Mouse (Mus musculus) gastrocnemius, adult 18-20 months (tissue): ENCODE results near the gene 1500011B03Rik. TPM values are rescaled to one million over a fixed set of nuclear protein-coding genes. Genes with fewer than 3 reads are reported as not detected.

ENCODE experiments used
- DNase-seq: peaks from one replicate; pipeline ENCODE4 v3.0.0; 2021; ENCODE audit warnings: low spot score
- total RNA-seq, 2 experiments: library from RNA; stranded (reverse); gene quantifications; 2 replicates each; pipeline ENCODE4 v1.2.3; 2021

The 1500011B03Rik gene
- total RNA-seq, 2 experiments from 2014 or later: 3.4 to 4.0 TPM

DNA sequence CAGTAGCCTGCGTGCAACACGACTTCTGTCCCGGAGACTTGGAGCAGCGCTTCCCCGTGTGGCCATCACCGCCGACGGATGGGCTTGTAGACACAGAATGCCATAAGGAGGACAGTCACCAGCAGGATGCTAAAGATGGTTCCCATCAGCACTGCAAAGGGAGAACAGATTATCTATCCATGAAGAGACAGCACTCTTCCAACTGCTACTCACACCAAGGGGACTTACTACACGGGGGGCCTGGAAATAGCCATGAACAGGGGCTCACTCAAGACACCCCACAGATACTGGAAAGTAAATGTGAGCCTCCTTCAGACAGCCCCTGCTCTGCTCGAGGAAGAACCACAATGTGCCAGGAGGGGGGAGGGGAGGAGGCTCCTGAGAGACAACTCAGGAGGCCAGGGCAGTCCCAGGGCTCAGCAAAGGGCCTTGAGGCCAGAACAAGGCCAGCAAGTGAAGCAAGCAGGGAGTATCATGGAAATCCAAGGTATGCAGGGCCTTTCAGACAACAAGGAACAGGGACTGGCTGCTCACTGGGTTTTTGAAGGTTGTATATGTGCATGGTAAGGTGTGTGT is 14.0 kb downstream of the 1500011B03Rik start:
- no peak for DNase-seq

- DNase-seq: no peak
These were observed 14.9 kb downstream of the 1500011B03Rik start for GRCm38 (mm10) chr5:114808385-114808784.

- no peak for DNase-seq
These were observed 15.4 kb downstream of the 1500011B03Rik start for GRCm38 (mm10) chr5:114807893-114808292.

DNA sequence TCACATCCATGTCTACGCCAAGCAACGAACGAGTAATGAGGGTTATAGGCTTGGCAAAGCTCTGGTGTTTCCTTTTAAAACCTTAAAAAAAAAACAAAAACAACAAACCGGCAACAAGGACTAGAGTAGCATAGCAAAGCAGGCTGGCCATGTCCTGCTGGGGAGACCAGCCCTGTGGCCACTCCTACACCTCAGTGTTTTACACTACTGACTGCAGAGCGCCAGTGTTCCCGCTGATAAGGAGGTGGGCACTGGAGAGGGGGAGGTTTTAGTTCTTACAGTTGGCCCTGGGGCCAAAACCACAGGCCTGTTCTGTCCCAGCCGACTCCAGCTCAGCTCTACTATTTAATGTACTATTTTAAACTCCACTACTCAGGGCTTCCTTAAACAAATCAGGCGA is 15.8 kb downstream of the 1500011B03Rik start:
- no peak for DNase-seq

DNA sequence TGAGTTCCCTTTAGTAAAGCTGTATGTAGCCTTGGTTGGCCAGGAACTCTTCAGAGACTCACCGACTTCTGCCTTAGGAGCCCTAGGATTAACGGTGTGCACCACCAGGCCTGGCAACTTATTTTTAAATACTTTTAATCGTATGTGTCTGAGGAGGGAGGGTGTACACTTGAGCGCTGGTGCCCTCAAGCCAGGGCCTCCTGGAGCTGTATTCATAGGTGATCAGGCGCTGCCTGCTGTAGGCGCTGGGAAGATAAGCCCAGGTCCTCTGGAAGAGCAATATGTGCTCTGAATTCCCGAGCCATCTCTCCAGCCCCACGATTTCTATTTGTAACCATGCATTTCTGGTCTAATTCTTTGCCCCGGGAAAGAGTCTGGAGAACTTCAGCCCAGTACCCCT is 16.2 kb downstream of the 1500011B03Rik start:
- DNase-seq: no peak

DNA sequence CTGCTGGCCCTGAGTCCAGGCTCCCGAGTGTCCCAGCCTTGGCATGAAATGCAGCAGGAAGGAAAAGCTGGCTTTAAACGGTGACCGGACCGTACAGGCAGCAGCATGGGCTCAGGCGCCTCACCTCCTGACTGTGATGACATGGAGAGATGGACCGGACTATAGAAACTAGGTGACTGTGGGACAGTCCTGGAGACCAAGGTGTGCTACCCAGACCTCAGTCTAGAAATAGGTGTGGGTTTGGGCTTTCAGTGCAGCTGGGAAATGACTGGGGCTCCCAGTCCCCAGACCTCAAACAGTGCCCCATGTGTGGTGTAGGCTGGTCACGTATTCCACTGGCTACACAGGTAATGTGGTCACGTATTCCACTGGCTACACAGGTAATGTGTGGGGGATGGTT is 16.6 kb downstream of the 1500011B03Rik start:
- no peak for DNase-seq

DNA sequence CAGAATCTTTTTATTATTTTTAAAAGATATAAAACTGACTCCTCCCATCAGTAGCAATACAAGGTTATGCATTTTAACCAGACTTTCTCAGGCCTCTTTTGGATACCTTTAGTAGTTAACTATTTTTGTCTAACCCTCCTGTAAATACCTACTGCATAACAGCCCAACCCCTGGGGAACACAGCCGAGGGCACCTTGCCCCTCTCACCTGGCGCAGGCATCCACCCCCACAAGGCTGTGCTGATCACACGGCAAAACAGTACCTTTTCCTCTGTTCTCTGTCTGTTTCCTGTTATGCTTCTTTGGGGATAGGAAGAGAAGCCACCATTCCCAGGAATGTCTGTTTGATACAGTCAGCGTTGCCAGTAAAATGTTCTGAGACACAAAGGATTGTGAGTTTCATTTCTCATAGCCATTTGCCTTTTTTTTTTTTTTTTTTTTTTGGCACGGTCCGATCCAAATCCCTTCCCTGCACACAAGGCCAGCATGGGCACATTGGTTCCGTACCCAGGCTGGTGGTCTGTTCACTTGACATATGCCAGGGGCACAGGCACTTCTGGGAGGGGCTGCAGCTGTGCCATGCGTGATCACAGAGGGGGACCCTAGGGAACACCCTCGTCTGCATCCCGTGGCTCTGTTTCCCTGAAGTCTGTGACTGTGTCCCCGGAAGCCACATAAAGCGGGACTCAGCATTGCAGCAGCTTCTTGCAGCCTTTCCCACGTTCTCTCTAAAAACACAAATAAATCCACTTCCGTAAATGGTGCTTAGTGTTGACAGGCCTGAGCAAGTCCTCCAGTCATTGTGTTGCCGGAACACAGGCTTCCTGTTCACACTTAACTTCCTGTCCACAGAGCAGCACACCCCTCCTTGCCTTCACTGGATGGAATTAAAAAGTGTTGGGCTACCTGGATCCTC is 17.6 kb downstream of the 1500011B03Rik start:
- DNase-seq: peak; percentile 7

- peak; percentile 29 for DNase-seq
These were observed 18.3 kb downstream of the 1500011B03Rik start for GRCm38 (mm10) chr5:114804958-114805357.

- no peak for DNase-seq
These were observed 18.9 kb downstream of the 1500011B03Rik start for GRCm38 (mm10) chr5:114804335-114804734.

DNA sequence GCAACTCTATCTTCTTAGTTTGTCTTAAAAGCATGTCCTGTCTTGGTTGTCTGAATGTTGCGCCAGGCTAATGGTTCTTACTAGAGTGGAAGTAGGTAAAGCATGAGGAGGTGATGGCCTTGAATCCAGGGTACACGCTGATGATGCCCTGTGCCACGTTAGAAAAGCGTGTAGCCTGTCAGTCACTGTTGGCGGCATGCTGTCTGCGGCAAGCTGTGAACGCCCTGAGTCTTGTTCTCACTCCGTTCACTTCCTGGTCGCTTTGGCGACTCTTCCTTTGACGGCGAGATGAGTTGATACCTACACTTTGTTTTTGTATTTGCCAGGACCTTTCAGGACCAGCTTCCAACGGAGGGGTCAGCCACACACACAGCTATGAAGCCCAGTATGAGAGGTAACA is 20.0 kb downstream of the 1500011B03Rik start:
- DNase-seq: no peak

- no peak for DNase-seq
These were observed 21.4 kb downstream of the 1500011B03Rik start for GRCm38 (mm10) chr5:114801841-114802240.

DNA sequence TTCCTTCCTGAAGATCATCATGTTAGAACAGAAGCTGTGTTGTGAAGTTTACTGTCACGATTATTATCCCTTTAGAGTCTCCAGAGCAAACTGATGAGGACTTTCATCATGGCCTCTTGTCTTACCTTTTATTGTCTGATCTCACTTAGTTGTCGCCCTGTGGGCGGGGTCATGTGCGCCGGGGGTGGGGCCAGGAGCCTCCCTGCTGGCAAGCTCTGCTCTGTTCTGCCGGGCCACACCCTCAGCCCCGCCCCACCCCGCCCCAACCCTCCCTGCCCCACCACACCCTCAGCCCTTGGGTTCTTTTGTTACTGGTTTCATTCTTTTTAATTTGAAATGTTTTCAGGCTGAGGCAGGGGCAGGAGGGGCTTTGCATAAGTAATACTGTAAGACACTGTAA is 22.2 kb downstream of the 1500011B03Rik start:
- no peak for DNase-seq

GRCm38 (mm10) chr5:114799848-114800247 is 23.4 kb downstream of the 1500011B03Rik start:
- DNase-seq: no peak

DNA sequence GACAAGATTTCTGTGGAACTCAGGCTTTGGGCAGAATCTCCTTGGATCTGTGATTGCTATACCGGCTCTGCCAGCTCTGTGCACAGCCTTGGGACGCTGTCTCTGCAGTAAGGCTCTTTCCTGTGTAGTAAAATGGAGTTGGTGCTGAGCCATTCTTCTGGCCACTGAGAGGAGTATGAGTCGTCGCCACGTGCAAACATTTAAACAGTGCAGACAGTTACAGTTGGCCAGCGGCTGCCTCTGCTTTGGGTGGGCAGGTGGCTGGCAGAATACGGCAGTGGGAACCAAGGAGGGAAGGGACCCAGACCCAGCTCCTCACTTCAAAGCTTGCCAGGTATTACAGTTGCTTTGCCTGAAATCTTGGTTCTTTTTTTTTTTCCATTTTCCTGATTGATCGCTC is 26.0 kb downstream of the 1500011B03Rik start:
- no peak for DNase-seq

- no peak for DNase-seq
These were observed 26.8 kb downstream of the 1500011B03Rik start for GRCm38 (mm10) chr5:114796299-114797012.

DNA sequence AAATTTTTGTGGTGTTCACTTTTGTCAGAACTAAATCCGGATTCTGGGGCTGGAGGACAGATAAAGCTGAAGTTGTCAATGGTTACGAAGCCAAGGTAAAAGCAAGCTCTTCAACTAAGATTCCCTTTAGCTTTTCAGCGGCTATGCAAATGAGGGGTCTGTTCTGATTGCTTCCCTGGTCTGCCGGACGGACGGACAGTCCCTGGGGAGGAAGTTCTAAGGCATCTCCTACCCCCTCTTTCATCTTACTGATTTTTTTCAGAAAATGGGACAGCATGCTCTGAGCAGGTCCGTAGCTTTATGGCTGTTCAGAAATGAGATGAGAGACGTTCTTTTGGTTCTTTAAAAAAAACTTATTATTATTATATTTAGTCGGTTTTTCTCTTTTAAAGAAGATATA is 27.6 kb downstream of the 1500011B03Rik start:
- DNase-seq: no peak

DNA sequence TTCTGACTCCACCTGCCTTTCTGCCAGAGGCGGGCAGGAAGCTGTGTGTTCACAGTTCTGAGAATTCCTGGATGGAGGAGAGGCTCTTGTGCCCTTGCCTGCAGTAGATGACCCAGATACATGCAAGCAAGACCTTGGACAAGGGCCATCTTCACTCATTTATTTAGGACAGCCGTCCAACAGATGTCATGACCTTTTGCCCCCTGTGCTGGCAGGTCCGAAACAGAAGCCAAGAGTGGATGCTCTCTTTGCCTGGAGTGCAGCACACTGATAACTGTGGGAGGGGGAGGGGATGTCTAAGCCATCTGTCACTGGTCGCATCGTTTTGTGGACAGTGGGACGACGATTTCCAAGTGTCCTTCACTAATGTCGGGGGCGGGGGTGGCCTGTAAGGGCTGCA is 28.0 kb downstream of the 1500011B03Rik start:
- DNase-seq: no peak

GRCm38 (mm10) chr5:114794609-114795008 is 28.7 kb downstream of the 1500011B03Rik start:
- DNase-seq: no peak

DNA sequence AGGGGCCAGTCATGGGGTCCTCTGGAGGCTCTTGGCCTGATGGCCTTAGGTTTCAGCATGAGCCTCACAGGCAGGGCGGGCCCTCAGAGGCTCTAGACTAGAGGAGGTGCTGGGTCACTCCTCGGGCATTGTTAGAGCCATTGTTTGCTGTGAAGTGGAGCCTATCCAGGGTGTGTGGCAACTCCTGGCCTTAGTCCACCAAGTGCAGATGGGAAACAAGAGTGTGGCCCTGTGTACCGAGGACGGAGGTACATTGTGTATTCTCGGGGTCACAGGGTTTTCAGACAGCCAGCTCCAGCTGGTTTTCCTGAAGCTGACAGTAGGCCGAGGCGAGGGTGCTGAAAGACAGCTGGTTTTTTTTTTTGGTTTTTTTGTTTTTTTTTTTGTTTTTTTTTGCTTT is 30.0 kb downstream of the 1500011B03Rik start:
- peak; percentile 24 for DNase-seq

GRCm38 (mm10) chr5:114785196-114785595 is 38.1 kb downstream of the 1500011B03Rik start:
- DNase-seq: no peak

GRCm38 (mm10) chr5:114784622-114785165 is 38.6 kb downstream of the 1500011B03Rik start:
- no peak for DNase-seq
